Mouse (Mus musculus): ENCODE measurements at regions not wholly inside any gene's neighbourhood (a gene's known extent, or its start where the extent isn't known, plus 50 kb on each side); places are given as distances from the start of the nearest gene placed in this dataset.

GRCm38 (mm10) chr5:41206462-41206861 lies 501.5 kb downstream of the Rab28 start:
- no peak for DNase-seq

GRCm38 (mm10) chr5:41204417-41204816 lies 503.5 kb downstream of the Rab28 start:
- no peak for DNase-seq

DNA sequence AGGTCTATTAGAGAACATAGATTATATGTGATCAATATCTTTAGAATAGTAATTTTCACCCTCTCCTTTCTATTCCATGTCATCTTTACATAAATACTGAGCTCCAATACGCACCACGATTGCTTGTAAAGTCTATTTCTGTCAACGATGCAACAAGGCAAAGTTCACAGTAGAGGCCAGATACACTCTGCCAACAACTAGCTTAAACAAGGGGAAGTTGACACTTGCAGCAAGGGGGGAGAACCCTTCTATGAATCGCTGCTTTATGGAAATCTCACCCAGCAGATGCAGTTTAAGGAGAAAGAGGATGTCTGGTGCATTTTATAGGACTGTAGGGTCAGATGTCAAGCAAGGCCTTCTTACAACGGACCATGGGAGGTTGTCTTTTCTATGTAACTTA lies 520.8 kb downstream of the Rab28 start:
- DNase-seq: no peak

- no peak for DNase-seq
Measured at GRCm38 (mm10) chr5:41177220-41177619, 530.7 kb downstream of the Rab28 start.

- no peak for DNase-seq
Measured at GRCm38 (mm10) chr5:41165870-41166626, 541.9 kb downstream of the Rab28 start.

GRCm38 (mm10) chr5:41125050-41125449 lies 582.9 kb downstream of the Rab28 start:
- peak in 1 of 2 experiments; percentile 7 for DNase-seq

GRCm38 (mm10) chr5:41117658-41118057 lies 590.3 kb downstream of the Rab28 start:
- DNase-seq: no peak

DNA sequence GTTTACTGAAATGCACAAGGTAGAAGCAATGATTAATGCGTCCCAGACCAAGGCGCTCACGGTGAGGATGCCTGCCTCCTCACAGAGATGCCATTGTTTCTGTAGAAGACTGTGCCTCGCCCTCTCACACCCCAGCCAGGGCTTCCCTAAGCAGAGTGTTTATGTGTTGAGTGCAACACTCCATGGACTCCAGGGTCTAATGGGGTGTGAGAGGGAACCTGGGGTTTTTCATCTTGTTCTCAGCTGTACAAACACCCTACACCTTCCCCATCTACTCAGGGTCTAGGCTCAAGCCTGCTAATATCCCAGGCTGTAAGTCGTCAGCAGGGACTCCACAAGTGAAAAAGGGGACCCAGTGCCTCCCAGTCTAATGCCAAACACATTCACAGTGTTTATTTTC lies 620.2 kb downstream of the Rab28 start:
- no peak for DNase-seq

GRCm38 (mm10) chr5:41076412-41076811 lies 631.5 kb downstream of the Rab28 start:
- DNase-seq: no peak

- no peak for DNase-seq
Measured at GRCm38 (mm10) chr5:41061646-41062045, 646.3 kb downstream of the Rab28 start.

DNA sequence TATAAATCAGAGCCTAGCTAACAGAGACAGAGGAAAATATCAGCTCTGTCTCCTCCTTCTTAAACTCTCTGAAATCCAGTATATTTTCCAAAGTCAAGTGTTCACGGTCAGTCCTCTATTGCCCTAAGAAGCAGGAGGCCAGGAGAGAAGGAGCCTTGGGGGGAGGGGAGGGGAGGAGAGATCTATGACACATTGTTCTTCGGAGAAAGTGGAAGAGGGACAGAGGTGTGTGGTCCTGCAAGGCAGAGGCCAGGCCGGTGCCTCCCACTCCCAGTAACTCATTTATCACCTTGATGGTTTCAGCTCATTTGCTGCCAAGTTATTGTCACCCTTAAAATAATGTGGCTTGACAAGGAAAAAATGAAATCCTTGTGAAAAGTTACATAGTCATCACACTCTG lies 646.7 kb downstream of the Rab28 start:
- no peak for DNase-seq

DNA sequence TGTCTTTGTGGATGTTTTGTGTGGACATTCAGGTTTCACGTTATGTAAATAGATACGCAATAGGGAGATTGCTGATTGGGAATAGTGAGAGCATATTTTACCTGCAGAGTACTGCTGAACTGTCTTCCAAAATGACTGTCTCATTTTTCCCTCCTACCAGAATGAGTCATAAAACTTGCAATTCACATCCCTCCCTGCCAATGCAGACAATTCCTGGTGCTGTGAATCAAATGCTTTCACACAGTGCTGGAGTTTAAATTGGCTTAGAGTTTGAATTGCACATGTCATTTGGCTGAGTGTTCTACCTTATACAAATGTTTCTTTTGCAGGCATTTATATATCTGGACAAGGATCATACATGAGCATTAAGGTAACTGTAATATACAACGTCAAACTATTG lies 649.9 kb downstream of the Rab28 start:
- no peak for DNase-seq

GRCm38 (mm10) chr5:41051948-41052347 lies 656.0 kb downstream of the Rab28 start:
- DNase-seq: peak; percentile 0 to 9

- no peak for DNase-seq
Measured at GRCm38 (mm10) chr5:41048515-41048914, 659.4 kb downstream of the Rab28 start.

DNA sequence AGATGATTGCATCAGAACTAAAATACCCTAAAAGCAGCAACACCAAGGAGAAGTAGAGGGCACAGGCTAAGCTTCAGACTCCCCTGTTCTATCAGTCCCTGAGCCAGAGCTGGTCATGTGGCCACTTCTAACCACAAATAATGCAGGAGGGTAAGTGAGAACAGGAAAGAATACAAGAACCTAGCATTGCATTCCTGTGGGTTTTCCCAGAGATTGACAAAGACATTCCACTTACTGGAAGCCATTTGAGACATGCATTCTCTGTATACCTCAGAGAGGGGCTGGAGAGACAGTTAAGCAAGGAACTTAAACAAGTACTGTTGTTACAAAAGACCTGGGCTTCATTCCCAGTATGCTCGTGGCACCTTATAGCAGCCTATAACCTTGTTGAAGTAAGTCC lies 662.7 kb downstream of the Rab28 start:
- DNase-seq: no peak

DNA sequence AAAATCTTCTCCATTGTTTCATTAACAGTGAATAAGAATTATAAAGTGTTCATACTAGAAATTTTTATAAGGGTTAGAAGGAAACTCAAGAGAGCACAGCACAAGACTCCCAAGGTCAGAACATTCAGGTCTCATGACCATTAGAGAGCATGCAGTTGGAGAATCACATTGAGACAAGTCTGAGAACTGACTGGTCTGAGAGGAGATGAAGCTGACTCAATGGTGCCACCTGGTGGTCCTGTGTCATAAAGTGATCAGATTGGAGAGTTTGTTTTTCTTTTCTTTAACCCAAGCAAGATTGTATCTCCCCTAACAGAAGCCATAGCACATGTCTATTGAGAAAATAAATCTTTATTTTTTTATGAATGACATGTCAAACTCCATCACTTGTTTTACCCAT lies 663.5 kb downstream of the Rab28 start:
- peak; percentile 53 to 86 for DNase-seq

- no peak for DNase-seq
Measured at GRCm38 (mm10) chr5:41038790-41039189, 669.2 kb downstream of the Rab28 start.

DNA sequence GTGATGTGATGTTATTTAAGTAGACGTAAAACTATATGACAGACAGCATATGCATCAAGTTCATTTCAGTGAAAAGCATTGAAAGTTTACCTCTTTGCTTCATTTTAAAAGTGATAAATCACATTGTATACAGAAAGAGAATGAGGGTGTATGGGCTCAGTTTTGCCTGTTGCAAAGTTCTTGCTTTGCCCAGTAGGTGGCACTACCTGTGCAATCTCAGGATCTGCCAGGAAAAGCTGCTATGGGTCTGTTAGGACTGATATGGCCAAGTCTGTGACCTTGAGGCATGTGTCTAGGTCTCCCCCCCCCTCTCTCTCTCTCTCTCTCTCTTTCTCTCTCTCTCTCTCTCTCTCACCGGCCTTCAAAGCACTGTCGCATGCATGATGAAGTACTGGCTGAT lies 701.3 kb downstream of the Rab28 start:
- peak; percentile 7 to 48 for DNase-seq

DNA sequence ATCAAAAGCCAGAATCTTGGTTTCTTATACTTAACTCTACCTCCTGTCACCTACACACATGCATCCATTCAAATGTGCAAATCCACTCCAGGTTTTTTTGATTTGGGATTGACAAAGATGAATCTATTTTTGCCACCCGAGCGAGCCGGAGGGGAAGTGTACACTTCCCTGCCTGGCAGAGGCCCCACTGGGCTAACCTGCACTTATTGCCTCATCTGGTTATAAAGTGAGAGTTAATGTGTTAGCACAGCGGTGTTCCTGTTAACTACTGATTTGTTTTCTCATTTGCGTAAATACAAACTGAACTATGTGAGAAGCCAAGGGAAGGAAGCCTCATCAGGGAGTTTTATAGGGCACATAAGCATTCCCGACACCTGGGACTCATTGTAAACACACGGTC lies 721.4 kb downstream of the Rab28 start:
- DNase-seq: no peak

DNA sequence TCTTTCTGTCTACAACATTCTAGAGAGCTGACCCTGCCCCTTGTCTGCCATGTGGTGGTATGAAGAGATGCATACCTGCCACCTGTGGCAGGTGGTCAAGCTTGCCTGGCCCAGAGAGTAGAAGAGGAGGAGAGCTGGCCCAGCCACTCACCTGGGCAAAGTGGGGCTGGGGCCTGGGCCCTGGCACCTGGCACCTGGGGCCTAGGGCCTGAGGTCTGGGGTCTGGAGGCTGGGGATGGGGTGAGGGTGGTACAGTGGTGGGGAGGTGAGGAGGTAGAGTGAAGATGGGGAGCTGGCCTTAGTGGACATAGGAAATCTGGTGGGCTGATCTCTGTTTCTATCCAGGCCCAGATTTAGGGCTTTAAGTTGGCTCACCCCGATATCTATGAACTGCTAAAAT lies 733.1 kb downstream of the Rab28 start:
- no peak for DNase-seq

- peak; percentile 39 to 71 for DNase-seq
Measured at GRCm38 (mm10) chr5:40952901-40953595, 754.9 kb downstream of the Rab28 start.

- no peak for DNase-seq
Measured at GRCm38 (mm10) chr5:40929127-40929526, 778.8 kb downstream of the Rab28 start.

DNA sequence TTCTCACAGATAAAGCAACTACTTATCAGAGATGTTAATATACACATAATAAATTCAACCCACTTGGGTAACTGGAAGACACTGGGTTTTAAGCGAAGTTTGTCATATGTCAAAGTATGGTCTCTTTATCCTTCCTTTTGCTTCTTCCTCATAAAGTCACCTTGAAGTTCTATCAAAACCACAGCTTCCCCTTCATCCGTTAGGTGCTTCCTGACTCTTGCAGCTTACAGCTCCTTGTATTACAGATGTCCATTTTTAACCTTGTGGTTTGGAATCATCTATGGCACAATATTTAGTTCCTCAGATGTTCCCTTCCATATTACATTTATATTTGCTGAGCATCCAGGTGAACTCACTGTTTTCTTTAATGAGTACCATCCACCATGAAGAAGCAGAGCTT lies 787.0 kb downstream of the Rab28 start:
- no peak for DNase-seq

GRCm38 (mm10) chr5:40908803-40909202 lies 799.2 kb downstream of the Rab28 start:
- DNase-seq: no peak

GRCm38 (mm10) chr5:40901742-40902141 lies 806.2 kb downstream of the Rab28 start:
- no peak for DNase-seq
